Mouse (Mus musculus): ENCODE measurements around the gene Daxx.
"Not testable (repeated sequence)": the region's sequence is repeated elsewhere in the genome, so short reads cannot be mapped to it uniquely, and the experiment has no call there.

The Daxx gene

DNA sequence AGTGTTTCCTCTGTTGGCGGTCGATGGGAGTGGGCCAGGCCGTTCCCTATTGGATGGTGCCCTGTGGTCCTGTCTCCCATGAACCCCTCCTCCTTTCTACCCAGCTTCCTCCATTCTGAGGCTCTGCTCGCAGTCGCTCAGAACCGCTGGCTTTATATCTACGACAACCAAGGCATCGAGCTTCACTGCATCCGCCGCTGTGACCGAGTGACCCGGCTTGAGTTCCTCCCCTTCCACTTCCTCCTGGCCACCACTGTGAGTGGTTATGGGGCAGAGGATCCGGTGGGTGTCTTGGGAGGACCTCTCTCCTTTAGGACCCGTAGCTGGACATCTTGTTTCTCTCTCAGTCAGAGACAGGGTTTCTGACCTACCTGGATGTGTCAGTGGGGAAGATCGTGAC, 34.2 kb downstream of the Daxx start:
- no peak for DNase-seq (ENCODE audit: low spot score)

DNA sequence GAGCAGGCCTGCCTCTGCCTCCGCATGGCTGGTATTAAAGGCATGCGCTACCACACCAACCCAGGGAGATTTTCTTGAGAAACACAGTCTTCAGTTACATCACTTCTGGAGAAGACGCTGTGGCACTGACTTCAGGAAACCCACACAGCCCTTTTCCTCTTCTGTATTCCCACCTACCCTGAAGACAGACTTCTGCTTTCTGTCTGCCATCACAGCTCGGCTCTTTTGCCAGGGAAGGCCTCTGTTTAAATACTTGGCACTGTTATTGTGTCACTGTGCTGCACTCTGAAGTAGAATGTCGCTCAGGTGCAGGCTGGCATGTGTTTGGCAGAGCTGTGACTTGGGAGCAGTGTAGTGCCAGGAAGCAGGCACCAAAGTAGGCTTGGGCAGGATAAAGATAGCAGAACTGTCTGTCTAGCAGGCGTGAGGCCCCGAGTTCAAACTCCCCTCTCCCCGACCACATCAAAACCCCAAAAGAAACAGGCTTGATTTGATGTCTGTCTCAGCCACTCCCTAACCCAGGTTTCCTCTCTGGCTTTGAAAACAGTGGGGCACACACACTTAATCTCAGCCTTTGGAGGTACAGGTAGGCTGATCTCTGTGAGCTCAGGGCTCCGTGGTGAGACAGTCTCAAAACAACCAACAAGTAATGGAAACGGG, 38.3 kb downstream of the Daxx start:
- DNase-seq (ENCODE audit: low spot score), result no peak

DNA sequence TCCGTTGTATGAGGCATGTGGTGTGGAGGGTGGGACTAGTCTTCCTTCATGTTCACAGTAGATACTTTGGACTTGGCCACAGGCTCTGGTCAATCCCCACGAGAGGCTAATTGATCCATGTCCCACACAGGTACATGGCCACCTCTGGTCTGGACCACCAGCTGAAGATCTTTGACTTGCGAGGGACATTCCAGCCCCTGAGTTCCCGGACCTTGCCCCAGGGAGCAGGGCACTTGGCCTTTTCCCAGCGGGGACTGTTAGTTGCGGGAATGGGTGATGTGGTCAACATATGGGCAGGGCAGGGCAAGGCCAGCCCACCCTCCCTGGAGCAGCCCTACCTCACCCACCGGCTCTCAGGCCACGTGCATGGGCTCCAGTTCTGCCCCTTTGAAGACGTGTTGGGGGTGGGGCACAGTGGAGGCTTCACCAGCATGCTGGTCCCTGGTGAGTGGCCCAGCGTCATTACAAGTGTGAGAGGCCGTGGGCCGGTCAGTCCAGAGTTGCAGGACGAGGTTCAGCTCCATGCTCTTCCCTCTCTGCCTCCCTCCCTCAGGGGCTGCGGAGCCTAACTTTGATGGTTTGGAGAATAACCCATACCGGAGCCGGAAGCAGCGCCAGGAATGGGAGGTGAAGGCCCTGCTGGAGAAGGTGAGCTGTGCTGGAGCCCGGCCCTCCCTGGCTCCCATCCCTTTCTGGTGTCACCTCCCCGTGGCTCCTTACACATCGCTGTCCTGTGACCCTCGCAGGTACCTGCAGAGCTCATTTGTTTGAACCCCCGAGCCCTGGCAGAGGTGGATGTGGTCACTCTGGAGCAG, 39.1 kb downstream of the Daxx start:
- DNase-seq (ENCODE audit: low spot score), result no peak

DNA sequence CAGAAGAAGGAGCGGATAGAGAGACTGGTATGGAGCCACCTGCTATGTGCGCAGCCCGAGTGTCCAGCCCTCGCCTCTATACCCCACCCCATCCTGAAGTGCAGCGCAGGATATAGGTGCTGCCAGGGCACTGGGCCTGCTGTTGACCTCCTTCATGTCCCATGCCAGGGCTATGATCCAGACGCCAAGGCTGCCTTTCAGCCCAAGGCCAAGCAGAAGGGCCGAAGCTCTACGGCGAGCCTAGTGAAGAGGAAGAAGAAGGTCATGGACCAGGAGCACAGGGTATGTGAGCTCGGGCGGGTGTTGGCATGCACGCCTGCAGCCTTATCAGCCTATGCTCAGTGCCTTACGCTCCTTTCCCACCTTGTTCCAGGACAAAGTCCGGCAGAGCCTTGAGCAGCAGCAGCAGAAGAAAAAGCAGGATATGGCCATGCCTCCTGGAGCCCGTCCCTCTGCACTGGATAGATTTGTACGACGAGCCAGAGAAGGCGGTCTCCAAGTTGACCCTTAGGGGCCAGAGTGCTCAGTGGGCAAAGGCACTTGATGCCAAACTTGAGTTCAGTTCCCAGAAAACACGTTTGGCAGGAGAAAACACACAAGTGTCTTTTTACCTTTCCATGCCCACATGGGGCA, 39.8 kb downstream of the Daxx start:
- DNase-seq (ENCODE audit: low spot score), result no peak

DNA sequence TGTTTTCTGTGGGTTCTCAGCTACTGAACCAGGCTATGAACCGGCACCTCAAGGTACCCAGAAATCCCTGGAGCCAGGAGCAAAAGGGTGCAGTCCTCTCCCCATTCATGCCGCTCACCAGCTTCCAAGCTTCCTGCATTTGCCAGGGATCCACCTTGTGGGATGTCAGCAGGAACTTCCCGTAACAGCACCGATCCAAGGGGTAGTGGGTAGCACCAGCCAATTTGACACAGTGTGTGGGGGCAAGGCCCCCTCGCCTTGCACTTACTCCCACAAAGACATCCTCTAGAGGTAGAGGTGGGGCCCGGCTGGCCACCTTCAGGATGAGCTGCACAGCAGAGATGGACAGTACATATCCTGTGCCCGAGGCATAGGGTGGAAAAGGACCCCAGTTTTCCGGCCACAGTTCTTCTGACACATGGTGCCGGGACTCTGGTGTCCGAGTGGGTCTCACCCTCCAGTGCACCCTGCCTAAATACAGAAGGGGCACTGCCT, 41.0 kb downstream of the Daxx start:
- DNase-seq (ENCODE audit: low spot score), result no peak

DNA sequence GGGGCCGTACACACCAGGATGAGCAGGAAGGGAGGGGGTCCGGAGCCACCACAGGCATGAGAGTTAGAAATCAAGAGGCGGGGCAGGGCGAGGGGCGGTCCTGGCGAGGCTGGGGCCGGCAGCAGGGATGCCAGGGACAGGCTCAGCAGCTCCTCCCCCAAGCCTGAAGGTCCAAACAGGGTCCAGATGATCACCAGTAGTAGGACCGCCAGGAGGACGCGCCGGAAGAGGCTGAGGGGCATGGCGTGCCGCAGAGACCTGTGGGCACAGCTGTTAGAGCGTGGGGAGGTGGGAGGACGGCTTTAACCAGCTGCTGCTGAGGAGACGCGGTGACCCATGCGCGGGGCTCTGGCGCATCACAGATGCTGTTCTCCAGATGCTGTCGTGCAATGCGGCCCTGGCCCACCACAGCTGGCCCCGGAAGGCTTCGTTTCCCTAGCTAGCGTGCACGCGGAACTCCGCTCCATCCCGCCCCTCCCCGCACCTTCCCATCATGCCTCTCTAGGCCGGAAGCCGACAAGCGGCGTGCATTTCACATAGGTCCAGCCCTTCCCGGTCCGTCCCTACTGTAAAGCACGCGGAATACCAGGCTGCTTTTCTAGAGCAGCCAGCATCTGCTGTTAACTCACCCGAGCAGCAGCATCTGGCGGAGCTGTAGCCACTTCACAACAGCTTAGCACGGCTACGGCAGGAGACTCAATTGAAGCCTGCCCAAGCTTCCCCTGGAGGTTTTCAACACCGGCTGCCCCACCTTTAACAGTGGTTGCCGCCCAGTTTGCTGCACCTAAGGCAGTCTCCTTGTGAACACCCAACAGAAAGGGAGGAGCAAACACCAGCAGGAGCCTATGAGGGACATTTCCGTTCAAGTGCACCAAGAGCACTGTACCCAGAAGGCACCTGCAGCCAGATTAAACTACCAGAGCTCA, 42.1 kb downstream of the Daxx start, which contains the start of gene B3galt4:
Gene B3galt4, minus strand, starts transcription at position 468 of the 926 bp plus-strand sequence.
- DNase-seq (ENCODE audit: low spot score), result no peak

DNA sequence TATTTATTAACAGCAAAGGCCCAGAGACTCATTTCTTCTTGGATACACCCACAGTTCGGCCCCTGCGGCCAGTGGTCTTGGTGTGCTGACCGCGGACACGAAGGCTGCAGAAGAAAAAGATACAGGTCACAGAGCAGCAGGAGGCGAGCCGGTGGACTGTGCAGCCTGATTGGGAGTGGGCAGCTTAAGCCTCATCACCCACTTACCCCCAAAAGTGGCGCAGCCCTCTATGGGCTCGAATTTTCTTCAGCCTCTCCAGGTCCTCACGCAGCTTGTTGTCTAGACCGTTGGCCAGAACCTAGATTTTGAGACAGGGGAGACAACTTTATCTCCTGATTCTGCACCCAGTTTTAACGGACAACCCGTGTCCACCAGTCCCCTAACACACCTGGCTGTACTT, 42.8 kb downstream of the Daxx start:
- DNase-seq (ENCODE audit: low spot score), result not testable (repeated sequence)

DNA sequence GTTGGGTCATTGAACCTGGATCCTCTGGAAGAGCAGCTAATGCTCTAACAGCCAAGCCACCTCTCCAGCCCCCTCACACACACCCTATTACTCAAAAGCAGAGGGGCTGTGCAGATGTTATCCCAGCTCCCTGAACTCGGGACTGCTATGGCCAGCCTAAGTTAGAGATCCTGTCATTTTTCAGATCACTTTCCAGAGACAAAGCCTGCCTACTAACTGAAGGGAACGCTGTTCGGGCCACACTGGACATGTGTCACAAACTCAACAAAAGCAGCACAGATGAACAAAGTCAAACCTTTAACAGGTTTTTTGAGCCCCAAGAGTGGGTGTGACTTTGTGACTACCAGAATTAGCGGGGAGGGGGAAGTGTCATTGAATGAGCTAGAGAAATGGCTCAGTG, 43.7 kb downstream of the Daxx start:
- no peak for DNase-seq (ENCODE audit: low spot score)

DNA sequence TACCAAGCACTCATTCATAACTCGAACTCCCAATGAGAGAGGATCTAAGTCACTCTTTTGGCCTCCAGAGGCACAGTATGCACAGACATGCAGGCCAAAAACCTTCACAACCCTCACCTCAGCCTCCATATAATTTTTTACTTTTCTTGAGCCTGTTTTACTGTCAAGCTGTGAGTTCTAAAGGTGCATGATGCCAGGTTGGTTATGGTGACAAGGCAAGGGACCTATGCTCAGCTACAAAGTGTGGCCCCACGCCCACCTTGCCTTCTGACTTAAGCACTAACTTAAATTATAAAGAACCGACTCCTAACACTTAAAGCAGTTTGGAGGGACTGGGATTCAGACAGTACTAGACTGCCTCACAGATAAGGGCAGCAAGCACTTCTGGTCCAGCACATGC, 44.1 kb downstream of the Daxx start:
- DNase-seq (ENCODE audit: low spot score), result no peak

DNA sequence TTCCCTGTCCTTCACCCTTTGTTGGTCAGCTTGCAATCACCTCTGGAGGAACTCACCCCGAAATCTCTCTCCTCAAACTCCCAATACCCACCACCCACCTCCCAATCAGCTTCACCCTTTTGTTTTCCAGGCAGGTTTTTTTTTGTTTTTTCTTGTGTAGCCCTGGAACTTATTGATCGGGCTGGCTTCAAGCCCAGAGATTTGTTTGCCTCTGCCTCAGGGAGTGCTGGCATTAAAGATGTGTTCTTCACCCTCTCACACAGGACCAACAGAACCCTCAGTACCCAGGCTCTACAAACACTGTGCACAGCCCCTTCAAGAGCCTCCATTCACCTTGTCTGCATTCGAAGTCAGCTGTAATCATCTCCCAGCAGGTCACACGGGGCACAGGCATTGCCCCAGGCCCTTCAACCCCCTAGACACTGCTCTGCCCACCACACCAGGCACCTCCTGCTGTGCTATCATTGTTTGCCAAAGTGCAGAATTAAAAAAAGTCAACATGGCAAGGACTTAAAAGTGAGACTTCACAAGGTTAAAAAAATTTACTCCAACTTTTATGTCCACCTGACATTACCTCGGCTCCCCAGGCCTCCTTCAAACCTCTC, 44.8 kb downstream of the Daxx start:
- no peak for DNase-seq (ENCODE audit: low spot score)

DNA sequence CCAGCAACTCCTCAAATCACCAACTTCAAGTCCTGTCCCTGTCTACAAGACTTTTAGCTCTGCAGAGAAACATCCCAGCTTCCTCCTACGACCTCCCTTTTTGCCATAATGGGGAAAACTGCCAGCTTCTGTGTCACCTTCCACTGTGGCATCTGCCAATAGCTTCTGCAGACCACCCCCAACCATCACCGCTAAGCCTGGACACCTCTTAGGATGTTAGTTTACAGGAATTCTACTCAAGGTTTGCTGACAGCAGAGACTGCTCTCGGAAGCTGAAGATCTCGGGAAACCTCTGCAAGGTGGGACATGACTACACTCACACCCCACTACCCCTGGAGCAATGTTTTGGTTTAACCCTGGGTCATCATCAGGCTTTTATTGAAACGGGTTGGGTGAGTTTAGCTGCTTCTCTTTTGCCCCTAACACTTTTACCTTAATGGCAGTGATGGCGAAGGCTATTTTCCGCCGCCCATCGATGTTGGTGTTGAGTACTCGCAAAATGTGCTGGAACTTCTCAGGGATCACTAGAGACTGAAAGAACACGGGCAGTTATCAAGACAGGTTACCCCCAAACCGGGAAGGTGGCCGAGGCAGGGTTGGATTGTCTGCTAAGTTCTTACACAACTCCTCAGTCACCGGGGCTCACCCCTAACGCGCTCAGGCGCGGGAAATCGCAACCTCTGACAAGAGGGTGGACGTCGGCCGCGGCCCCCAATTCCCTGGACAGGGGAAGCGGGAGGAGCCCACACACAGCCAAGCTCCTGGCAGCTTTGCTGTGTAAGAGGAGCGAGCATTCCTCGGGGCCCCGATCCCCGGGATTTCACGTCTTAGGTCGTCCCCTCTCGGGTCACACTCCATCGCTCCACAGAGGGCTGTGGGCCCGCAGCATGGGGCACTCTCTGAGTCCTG, 45.7 kb downstream of the Daxx start:
- no peak for DNase-seq (ENCODE audit: low spot score)

DNA sequence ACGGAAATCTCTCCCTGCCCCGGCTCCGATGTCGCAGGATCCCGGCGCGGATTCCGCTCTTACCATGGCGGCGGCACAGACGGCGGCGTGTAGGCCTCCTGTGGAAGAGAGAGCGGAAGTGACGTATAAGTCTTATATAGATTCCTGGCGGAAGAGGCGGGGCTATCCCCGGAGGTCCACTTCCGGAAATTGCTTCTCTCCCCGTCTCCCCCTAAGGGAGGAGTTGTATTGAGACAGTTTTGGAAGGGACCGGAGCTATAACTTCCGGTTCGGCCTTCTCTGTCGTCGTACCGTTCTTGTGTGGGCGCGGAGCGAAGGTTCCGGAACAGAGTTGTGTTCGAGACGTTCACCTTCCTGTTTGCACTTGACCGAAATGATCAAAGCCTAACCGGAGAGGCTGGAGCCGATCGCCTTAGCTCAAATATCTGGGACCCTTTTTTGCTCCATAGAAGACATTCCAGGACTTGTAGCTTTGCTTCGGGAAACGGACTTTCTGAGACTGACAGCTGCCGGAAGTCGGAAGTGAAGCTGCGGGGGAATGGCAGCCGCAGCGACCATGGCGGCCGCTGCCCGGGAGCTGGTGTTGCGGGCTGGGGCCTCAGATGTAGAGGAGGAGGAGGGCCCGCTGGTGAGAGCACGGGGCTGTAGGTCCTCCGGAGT, 46.5 kb downstream of the Daxx start, which contains the start of the genes Vps52 and Rps18:
Gene Vps52, plus strand, starts transcription at position 258 of the 660 bp plus-strand sequence.
Gene Rps18, minus strand, starts transcription at position 447 of the 660 bp plus-strand sequence.
- peak; percentile 65 for DNase-seq (ENCODE audit: low spot score)

DNA sequence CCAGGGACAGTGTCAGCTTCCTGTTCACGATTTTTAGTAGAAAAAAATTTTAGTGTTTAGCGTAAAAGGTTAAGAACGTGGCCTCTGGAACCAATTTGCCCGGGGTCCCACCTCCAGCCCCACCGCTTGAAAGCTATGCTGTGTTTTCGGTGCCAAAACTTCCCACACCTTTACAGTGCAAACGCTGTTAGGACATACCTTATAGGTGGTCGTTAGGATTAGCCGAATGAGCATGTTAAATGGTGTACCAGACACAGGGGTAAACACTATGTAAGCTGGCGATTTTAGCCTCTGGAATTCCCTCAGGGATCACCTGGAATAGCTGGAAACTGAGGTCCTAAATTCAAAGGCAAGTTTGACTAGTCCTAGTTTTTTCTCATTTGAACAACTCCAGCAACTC, 47.1 kb downstream of the Daxx start:
- DNase-seq (ENCODE audit: low spot score), result no peak

DNA sequence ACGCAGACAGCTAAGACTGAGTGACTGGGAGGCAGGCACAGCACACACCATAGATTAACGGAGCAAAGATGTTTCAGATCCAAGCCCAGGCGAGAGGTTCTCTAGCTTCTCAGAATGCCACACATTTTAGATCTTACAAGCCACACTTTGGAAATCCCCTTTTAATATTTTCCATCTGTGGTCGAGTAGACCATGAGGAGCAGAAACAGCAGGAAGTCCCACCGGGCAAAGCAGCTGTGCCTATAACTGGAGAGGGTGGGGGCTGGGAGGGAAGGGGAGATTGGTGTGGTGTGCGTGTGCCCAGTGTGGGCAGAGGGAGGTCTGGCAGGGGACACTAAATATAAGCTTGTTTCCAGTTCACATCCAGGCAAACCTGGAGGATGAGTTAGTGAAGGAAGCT, 48.3 kb downstream of the Daxx start:
- no peak for DNase-seq (ENCODE audit: low spot score)

DNA sequence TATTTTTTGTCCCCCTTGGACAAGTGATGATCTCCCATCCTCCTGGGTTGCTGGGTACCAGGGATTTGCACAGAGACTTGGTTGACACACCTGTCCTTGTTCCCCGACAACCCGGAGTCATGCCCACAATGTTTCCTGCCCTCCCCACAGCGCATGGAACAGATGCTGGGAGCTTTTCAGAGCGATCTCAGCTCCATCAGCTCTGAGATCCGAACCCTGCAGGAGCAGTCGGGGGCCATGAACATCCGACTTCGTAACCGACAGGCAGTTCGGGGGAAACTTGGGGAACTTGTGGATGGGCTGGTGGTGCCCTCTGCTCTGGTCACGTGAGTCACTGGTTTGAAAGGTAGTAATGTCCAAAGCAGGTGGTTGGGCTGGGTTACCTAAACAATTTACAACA, 49.2 kb downstream of the Daxx start:
- DNase-seq (ENCODE audit: low spot score), result no peak

DNA sequence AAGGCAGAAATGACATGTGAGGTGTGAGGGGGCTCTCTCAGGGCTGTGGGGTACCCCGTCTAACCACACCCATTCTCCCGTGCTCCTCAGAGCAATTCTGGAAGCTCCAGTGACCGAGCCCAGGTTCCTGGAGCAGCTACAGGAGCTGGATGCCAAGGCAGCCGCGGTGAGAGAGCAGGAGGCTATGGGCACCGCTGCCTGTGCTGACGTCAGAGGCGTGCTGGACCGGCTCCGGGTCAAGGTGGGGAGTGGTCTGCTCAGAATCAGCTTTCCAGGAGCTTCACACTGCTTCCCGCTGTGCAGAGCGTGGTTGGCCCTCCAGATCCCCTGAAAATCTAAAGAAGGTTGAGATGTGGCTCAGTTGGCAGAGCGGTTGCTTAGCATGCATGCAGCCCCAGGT, 49.9 kb downstream of the Daxx start:
- no peak for DNase-seq (ENCODE audit: low spot score)

DNA sequence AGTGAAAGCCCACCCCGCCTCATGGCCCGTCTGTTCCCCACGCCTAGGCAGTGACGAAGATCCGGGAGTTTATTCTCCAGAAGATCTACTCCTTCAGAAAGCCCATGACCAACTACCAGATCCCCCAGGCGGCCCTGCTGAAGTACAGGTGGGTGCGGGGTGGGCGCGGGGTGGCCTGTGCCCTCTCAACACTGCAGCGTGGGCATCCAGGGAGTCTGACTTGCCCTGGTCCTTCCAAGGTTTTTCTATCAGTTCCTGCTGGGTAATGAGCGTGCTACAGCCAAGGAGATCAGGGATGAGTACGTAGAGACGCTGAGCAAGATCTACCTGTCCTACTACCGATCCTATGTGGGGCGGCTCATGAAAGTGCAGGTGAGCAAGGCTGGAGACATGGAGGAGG, 50.7 kb downstream of the Daxx start:
- DNase-seq (ENCODE audit: low spot score), result no peak

DNA sequence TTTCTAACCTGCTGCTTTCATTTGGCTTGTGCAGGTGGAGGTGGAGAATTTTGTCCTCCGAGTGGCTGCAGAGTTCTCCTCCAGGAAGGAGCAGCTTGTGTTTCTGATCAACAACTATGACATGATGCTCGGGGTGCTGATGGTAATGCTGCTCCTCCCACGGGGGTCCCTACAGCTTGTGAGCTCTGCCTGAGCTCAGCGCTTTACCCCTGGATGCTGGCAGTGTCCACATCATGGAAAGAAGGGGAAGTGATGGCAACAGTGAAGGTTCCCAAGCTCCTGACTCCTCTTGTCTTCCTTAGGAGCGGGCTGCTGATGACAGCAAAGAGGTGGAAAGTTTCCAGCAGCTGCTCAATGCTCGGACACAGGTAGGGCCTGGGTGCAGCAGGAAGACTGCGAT, 53.7 kb downstream of the Daxx start:
- no peak for DNase-seq (ENCODE audit: low spot score)
